Mouse (Mus musculus): ENCODE results near the gene Endou. TPM values are rescaled to one million over a fixed set of nuclear protein-coding genes. Genes with fewer than 3 reads are reported as not detected.

Gene Endou
- polyA plus RNA-seq, 1 experiment from 2014 or later = 0.14 TPM

DNA sequence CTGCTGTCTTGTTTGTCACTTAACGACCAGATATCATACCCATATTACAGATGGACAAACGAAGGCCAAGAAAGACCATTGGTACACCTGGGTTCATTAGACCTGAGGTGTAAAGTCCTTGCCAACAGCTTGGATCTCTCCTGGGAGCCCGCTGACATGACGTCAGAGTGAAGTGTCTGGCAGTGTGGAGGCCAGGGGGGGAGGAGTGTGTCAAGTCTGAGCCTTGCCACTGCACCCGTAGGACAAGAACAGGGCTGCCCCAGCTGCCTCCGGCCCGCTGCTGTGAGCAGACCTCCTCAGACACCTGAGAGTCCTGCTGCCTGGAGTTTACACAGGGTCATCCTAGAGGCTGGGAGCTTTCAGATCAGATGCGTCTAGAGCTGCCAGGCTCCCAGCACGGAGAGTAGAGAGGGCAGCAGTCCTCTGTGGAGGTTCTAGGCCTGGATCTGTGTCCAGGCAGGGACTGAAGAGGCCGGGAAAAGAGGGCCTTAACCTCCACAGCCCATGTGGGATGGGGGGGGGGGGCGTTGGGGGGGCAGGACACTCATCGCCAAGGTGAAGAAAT is 12.9 kb upstream of the Endou start:
- Histone ChIP-seq H3K27me3 (ENCODE audit: control insufficient read depth, insufficient read depth, low read length) (no peaks in the 10 kb centered on the region), H3K4me2 (ENCODE audit: low read length) (no peak overlapping the region), H3K4me3 (replicated peaks; ENCODE audit: low read depth, low read length) (no peak overlapping the region), H3K9me3 (ENCODE audit: control insufficient read depth, low read length) (no peaks in the 10 kb centered on the region), H3K9ac (replicated peaks; ENCODE audit: low read length) (no peak overlapping the region), H3K4me1 (ENCODE audit: control insufficient read depth, insufficient read depth, low read length) (peaks cover 9% of the 10 kb centered on the region; the same call in 1 of the 2 replicates), H3K36me3 (ENCODE audit: control insufficient read depth, insufficient read depth, low read length) (no peaks in the 10 kb centered on the region), H3K27ac (replicated peaks; ENCODE audit: low read depth, low read length) (no peak overlapping the region)
- ATAC-seq (ENCODE audit: low FRiP score, low TSS enrichment) (no peak), DNase-seq (no peak)
- 77% methylated on average over 12 of the region's 12 CpGs for whole genome bisulfite sequencing

- 82% methylated on average over 5 of the region's 5 CpGs for WGBS
- H3K4me2 ChIP-seq (ENCODE audit: low read length) = no peak overlapping the region
- no peak for DNase-seq
- no peak overlapping the region for H3K27ac ChIP-seq (replicated peaks; ENCODE audit: low read depth, low read length)
- no peaks in the 10 kb centered on the region for H3K27me3 ChIP-seq (ENCODE audit: control insufficient read depth, insufficient read depth, low read length)
- H3K9me3 ChIP-seq (ENCODE audit: control insufficient read depth, low read length) = no peaks in the 10 kb centered on the region
- H3K4me3 ChIP-seq (replicated peaks; ENCODE audit: low read depth, low read length) = no peak overlapping the region
- H3K36me3 ChIP-seq (ENCODE audit: control insufficient read depth, insufficient read depth, low read length) = no peaks in the 10 kb centered on the region
- H3K4me1 ChIP-seq (ENCODE audit: control insufficient read depth, insufficient read depth, low read length) = peaks cover 6% of the 10 kb centered on the region; the same call in 1 of the 2 replicates
- ATAC-seq (ENCODE audit: low FRiP score, low TSS enrichment) = no peak
- H3K9ac ChIP-seq (replicated peaks; ENCODE audit: low read length) = no peak overlapping the region
Observed at GRCm38 (mm10) chr15:97743210-97743609, 12.1 kb upstream of the Endou start.

GRCm38 (mm10) chr15:97742600-97742999 is 11.5 kb upstream of the Endou start:
- H3K9ac ChIP-seq (replicated peaks; ENCODE audit: low read length) = no peak overlapping the region
- no peaks in the 10 kb centered on the region for H3K36me3 ChIP-seq (ENCODE audit: control insufficient read depth, insufficient read depth, low read length)
- DNase-seq (no peak), ATAC-seq (ENCODE audit: low FRiP score, low TSS enrichment) (no peak)
- H3K4me1 ChIP-seq (ENCODE audit: control insufficient read depth, insufficient read depth, low read length) = peaks cover 3% of the 10 kb centered on the region; the same call in 1 of the 2 replicates
- H3K4me3 ChIP-seq (replicated peaks; ENCODE audit: low read depth, low read length) = no peak overlapping the region
- H3K9me3 ChIP-seq (ENCODE audit: control insufficient read depth, low read length) = no peaks in the 10 kb centered on the region
- peak overlapping the region; percentile 14 for H3K27ac ChIP-seq (replicated peaks; ENCODE audit: low read depth, low read length)
- 43% methylated on average over 4 of the region's 4 CpGs for WGBS
- no peak overlapping the region for H3K4me2 ChIP-seq (ENCODE audit: low read length)
- no peaks in the 10 kb centered on the region for H3K27me3 ChIP-seq (ENCODE audit: control insufficient read depth, insufficient read depth, low read length)

DNA sequence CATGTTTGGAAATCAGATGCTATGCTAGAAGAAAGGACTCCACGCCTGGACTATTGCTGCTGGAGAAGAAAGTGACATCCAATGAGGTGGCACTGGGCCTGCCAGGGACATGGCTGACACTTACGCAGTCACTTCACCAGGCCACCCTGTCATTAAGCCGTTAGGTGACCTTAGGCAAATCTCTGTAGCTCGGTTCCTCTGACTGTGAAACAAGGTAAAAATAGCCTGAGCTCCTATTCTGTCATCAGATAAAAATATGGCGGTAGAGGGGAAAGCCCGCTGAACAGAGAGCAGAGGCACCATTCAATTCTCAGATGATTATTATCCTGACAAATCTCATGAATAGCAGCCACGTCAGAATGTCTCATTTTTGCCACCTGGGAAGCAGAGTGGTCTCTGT is 10.9 kb upstream of the Endou start:
- Histone ChIP-seq H3K4me1 (ENCODE audit: control insufficient read depth, insufficient read depth, low read length) (peaks cover 3% of the 10 kb centered on the region; the same call in 1 of the 2 replicates), H3K27ac (replicated peaks; ENCODE audit: low read depth, low read length) (peak overlapping the region; percentile 14), H3K36me3 (ENCODE audit: control insufficient read depth, insufficient read depth, low read length) (no peaks in the 10 kb centered on the region), H3K9ac (replicated peaks; ENCODE audit: low read length) (no peak overlapping the region), H3K4me2 (ENCODE audit: low read length) (no peak overlapping the region), H3K4me3 (replicated peaks; ENCODE audit: low read depth, low read length) (no peak overlapping the region), H3K27me3 (ENCODE audit: control insufficient read depth, insufficient read depth, low read length) (no peaks in the 10 kb centered on the region), H3K9me3 (ENCODE audit: control insufficient read depth, low read length) (no peaks in the 10 kb centered on the region)
- ATAC-seq (ENCODE audit: low FRiP score, low TSS enrichment) = no peak
- 48% methylated on average over 7 of the region's 7 CpGs for WGBS
- DNase-seq = no peak

DNA sequence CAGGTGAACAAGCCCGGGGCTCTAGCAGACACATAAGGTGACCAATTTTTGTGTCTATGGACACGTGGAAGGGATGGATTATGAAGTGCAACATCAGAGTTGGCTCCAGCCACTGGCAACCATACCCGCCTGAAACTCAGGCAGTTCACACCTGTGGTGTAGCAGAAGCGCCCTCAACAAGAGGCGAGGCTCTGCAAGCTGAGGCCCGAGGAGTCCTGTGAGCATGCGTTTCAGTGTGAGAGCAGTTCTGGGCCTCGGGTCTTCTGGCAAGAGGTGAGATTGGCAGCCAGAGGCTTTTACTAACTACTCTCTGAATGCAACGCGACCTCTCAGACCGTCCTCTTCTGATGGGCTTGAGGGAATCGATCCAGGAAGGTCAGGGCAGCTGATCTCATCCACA is 10.5 kb upstream of the Endou start:
- ATAC-seq (ENCODE audit: low FRiP score, low TSS enrichment) (no peak), DNase-seq (no peak)
- no peaks in the 10 kb centered on the region for H3K9me3 ChIP-seq (ENCODE audit: control insufficient read depth, low read length)
- H3K4me2 ChIP-seq (ENCODE audit: low read length) = no peak overlapping the region
- H3K27me3 ChIP-seq (ENCODE audit: control insufficient read depth, insufficient read depth, low read length) = no peaks in the 10 kb centered on the region
- WGBS = 80% methylated on average over 12 of the region's 12 CpGs
- no peak overlapping the region for H3K9ac ChIP-seq (replicated peaks; ENCODE audit: low read length)
- no peak overlapping the region for H3K27ac ChIP-seq (replicated peaks; ENCODE audit: low read depth, low read length)
- peaks cover 3% of the 10 kb centered on the region; the same call in 1 of the 2 replicates for H3K4me1 ChIP-seq (ENCODE audit: control insufficient read depth, insufficient read depth, low read length)
- H3K36me3 ChIP-seq (ENCODE audit: control insufficient read depth, insufficient read depth, low read length) = no peaks in the 10 kb centered on the region
- no peak overlapping the region for H3K4me3 ChIP-seq (replicated peaks; ENCODE audit: low read depth, low read length)

DNA sequence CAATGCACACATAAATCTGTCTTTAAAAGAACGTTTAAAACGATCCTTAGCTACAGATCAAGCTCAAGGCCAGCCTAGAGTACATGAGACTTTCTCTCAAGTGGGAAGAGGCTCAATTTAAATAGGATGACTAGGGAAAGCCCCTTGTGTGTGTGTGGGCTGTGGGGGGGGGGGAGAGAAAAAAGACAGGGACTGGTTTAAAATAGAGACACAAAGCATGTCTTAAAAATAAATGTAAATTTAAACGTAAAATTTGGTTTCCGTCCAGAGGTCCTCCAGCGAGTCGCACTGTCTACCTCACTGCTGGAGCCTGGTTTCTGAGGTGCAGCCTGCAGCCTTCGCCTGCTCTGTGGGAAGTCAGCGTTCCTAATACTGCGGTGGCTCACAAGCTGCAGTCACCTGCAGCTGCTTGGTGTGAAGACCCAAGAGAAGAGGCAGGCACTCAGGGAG is 9.2 kb upstream of the Endou start:
- H3K9ac ChIP-seq (replicated peaks; ENCODE audit: low read length) = no peak overlapping the region
- H3K9me3 ChIP-seq (ENCODE audit: control insufficient read depth, low read length) = no peaks in the 10 kb centered on the region
- peaks cover 2% of the 10 kb centered on the region; the same call in 1 of the 2 replicates for H3K4me1 ChIP-seq (ENCODE audit: control insufficient read depth, insufficient read depth, low read length)
- ATAC-seq (ENCODE audit: low FRiP score, low TSS enrichment) = no peak
- no peak overlapping the region for H3K4me3 ChIP-seq (replicated peaks; ENCODE audit: low read depth, low read length)
- no peak for DNase-seq
- H3K4me2 ChIP-seq (ENCODE audit: low read length) = no peak overlapping the region
- no peak overlapping the region for H3K27ac ChIP-seq (replicated peaks; ENCODE audit: low read depth, low read length)
- no peaks in the 10 kb centered on the region for H3K36me3 ChIP-seq (ENCODE audit: control insufficient read depth, insufficient read depth, low read length)
- WGBS = 91% methylated on average over 9 of the region's 9 CpGs
- H3K27me3 ChIP-seq (ENCODE audit: control insufficient read depth, insufficient read depth, low read length) = no peaks in the 10 kb centered on the region

- no peak overlapping the region for H3K4me3 ChIP-seq (replicated peaks; ENCODE audit: low read depth, low read length)
- H3K4me2 ChIP-seq (ENCODE audit: low read length) = no peak overlapping the region
- ATAC-seq (ENCODE audit: low FRiP score, low TSS enrichment) (no peak), DNase-seq (no peak)
- H3K9me3 ChIP-seq (ENCODE audit: control insufficient read depth, low read length) = no peaks in the 10 kb centered on the region
- no peak overlapping the region for H3K27ac ChIP-seq (replicated peaks; ENCODE audit: low read depth, low read length)
- no peaks in the 10 kb centered on the region for H3K4me1 ChIP-seq (ENCODE audit: control insufficient read depth, insufficient read depth, low read length)
- H3K9ac ChIP-seq (replicated peaks; ENCODE audit: low read length) = no peak overlapping the region
- 91% methylated on average over 7 of the region's 7 CpGs for WGBS
- no peaks in the 10 kb centered on the region for H3K36me3 ChIP-seq (ENCODE audit: control insufficient read depth, insufficient read depth, low read length)
- H3K27me3 ChIP-seq (ENCODE audit: control insufficient read depth, insufficient read depth, low read length) = no peaks in the 10 kb centered on the region
Observed at GRCm38 (mm10) chr15:97738923-97739322, 7.8 kb upstream of the Endou start.

DNA sequence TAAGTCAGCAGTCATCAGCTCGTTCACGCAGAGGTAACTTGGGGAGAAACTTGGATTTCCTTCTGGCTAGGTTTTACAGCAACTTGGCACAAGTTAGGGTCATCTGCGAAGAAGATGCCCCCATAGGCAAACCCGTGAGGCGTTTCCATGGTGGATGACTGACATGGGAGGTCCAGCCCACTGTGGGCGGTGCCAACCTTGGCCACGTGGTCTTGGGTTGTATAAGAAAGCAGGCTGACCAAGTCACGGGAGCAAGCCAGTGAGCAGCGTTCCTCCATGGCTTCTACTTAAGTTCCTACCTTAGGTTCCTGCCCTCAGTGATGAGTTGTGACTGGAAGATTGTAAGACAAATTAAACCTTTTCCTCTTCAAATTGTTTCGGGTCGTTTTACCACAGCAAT is 849 bp upstream of the Endou start:
- no peak overlapping the region for H3K27ac ChIP-seq (replicated peaks; ENCODE audit: low read depth, low read length)
- WGBS = 92% methylated on average over 11 of the region's 11 CpGs
- ATAC-seq (ENCODE audit: low FRiP score, low TSS enrichment) = no peak
- H3K4me2 ChIP-seq (ENCODE audit: low read length) = no peak overlapping the region
- no peaks in the 10 kb centered on the region for H3K36me3 ChIP-seq (ENCODE audit: control insufficient read depth, insufficient read depth, low read length)
- no peaks in the 10 kb centered on the region for H3K9me3 ChIP-seq (ENCODE audit: control insufficient read depth, low read length)
- H3K9ac ChIP-seq (replicated peaks; ENCODE audit: low read length) = no peak overlapping the region
- no peaks in the 10 kb centered on the region for H3K4me1 ChIP-seq (ENCODE audit: control insufficient read depth, insufficient read depth, low read length)
- no peak overlapping the region for H3K4me3 ChIP-seq (replicated peaks; ENCODE audit: low read depth, low read length)
- no peak for DNase-seq
- no peaks in the 10 kb centered on the region for H3K27me3 ChIP-seq (ENCODE audit: control insufficient read depth, insufficient read depth, low read length)

DNA sequence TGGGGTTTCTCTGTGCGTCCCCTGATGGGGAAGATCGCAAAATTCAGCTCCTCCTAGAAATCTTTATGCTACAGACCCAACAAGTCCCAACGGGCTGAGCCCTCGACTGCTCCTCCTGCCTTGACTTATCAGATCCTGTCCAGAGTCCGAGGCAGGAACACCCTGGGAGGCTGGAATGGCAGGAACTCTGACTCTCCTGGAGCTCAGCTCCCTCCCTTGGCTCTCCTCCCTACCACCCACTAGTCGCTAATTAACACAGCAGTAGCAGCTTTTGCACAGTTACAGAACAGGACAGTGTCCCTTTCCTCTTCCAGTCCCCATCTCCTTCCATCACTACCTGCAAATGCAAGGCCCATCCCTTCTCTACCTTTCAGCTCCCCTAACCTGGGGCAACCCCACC is 774 bp downstream of the Endou start:
- WGBS = 59% methylated on average over 6 of the region's 6 CpGs
- Histone ChIP-seq H3K27ac (replicated peaks; ENCODE audit: low read depth, low read length) (no peak overlapping the region), H3K4me2 (ENCODE audit: low read length) (no peak overlapping the region), H3K36me3 (ENCODE audit: control insufficient read depth, insufficient read depth, low read length) (no peaks in the 10 kb centered on the region), H3K27me3 (ENCODE audit: control insufficient read depth, insufficient read depth, low read length) (no peaks in the 10 kb centered on the region), H3K4me1 (ENCODE audit: control insufficient read depth, insufficient read depth, low read length) (no peaks in the 10 kb centered on the region), H3K4me3 (replicated peaks; ENCODE audit: low read depth, low read length) (no peak overlapping the region), H3K9me3 (ENCODE audit: control insufficient read depth, low read length) (no peaks in the 10 kb centered on the region), H3K9ac (replicated peaks; ENCODE audit: low read length) (no peak overlapping the region)
- DNase-seq (no peak), ATAC-seq (ENCODE audit: low FRiP score, low TSS enrichment) (no peak)
